Mouse (Mus musculus): ENCODE measurements around the gene Zfp467. TPM values are rescaled to one million over a fixed set of nuclear protein-coding genes. Genes with fewer than 3 reads are reported as not detected.

Gene Zfp467
- total and polyA plus RNA-seq, 3 experiments, result 0.85 to 5.7 TPM; not detected in 1

- no peak for TF ChIP-seq POLR2A (IDR thresholded peaks at IDR 0.05; ENCODE audit: control insufficient read depth in 1 of 2, insufficient read depth in 1 of 2, low read depth in 1 of 2, low read length in 2 of 2, poor library complexity in 1 of 2)
- no peak for TF ChIP-seq RCOR1 (IDR thresholded peaks at IDR 0.05; ENCODE audit: low read depth, low read length)
- no peak for TF ChIP-seq TBP (IDR thresholded peaks at IDR 0.05; ENCODE audit: low read depth, low read length)
- TF ChIP-seq TAL1 (IDR thresholded peaks at IDR 0.05; ENCODE audit: low read length), result no peak
- no peak for TF ChIP-seq POLR2AphosphoS2 (IDR thresholded peaks at IDR 0.05; ENCODE audit: low read length)
- no peak for TF ChIP-seq SMC3 (IDR thresholded peaks at IDR 0.05; ENCODE audit: low read depth, low read length)
- TF ChIP-seq E2F4 (IDR thresholded peaks at IDR 0.05; ENCODE audit: borderline replicate concordance, low read depth, low read length), result no peak
- TF ChIP-seq CHD2 (IDR thresholded peaks at IDR 0.05; ENCODE audit: low read length), result no peak
- no peak for TF ChIP-seq SIN3A (IDR thresholded peaks at IDR 0.05; ENCODE audit: low read length)
- no peak for TF ChIP-seq BHLHE40 (IDR thresholded peaks at IDR 0.05; ENCODE audit: borderline replicate concordance, low read depth, low read length)
- no peak for TF ChIP-seq ZMIZ1 (IDR thresholded peaks at IDR 0.05; ENCODE audit: low read depth, low read length)
- no peak for TF ChIP-seq USF1 (IDR thresholded peaks at IDR 0.05; ENCODE audit: low read depth, low read length)
- TF ChIP-seq MAX (IDR thresholded peaks at IDR 0.05; ENCODE audit: low read length), result no peak
- no peak for TF ChIP-seq UBTF (IDR thresholded peaks at IDR 0.05; ENCODE audit: borderline replicate concordance, insufficient read depth, low read depth, low read length)
- TF ChIP-seq RAD21 (IDR thresholded peaks at IDR 0.05; ENCODE audit: low read depth, low read length), result no peak
- no peak for TF ChIP-seq CTCF (IDR thresholded peaks at IDR 0.05 in 2 of 3, conservative IDR thresholded peaks at IDR 0.05 in 1 of 3; ENCODE audit: control insufficient read depth in 1 of 3, insufficient read depth in 1 of 3, low read depth in 2 of 3, low read length in 3 of 3, poor library complexity in 1 of 3, severe bottlenecking in 1 of 3)
- TF ChIP-seq MYC (IDR thresholded peaks at IDR 0.05; ENCODE audit: low read depth, low read length), result no peak
- no peak for TF ChIP-seq ZKSCAN1 (IDR thresholded peaks at IDR 0.05; ENCODE audit: low read depth, low read length)
- no peak for TF ChIP-seq GABPA (IDR thresholded peaks at IDR 0.05; ENCODE audit: low read depth, low read length)
- TF ChIP-seq HCFC1 (IDR thresholded peaks at IDR 0.05; ENCODE audit: low read depth, low read length), result no peak
- Histone ChIP-seq H3K79me2 (ENCODE audit: control insufficient read depth, insufficient read depth, low read length, poor library complexity) (no peaks in the 10 kb centered on the region), H3K27ac (ENCODE audit: control insufficient read depth, low read depth, low read length) (no peak overlapping the region), H3K9ac (ENCODE audit: control insufficient read depth, low read depth, low read length, poor library complexity, severe bottlenecking) (no peak overlapping the region), H3K27me3 (ENCODE audit: control insufficient read depth in 1 of 2, insufficient read depth in 2 of 2, low read length in 2 of 2) (no peaks in the 10 kb centered on the region), H3K9me3 (replicated peaks; ENCODE audit: insufficient read depth, low read length) (no peaks in the 10 kb centered on the region), H3K36me3 (ENCODE audit: control insufficient read depth in 1 of 2, insufficient read depth in 2 of 2, low read length in 2 of 2) (no peaks in the 10 kb centered on the region; a peak in 1 of 4 replicates), H3K4me3 (ENCODE audit: control insufficient read depth in 1 of 2, insufficient read depth in 1 of 2, low read depth in 2 of 2, low read length in 2 of 2) (no peak overlapping the region), H3K4me1 (ENCODE audit: control insufficient read depth in 1 of 2, insufficient read depth in 2 of 2, low read length in 2 of 2) (peaks cover 1 to 2% of the 10 kb centered on the region in 2 experiments; a peak in 2 of 4 replicates)
- no peak for DNase-seq (ENCODE audit: low read depth, low spot score)
These were observed 41.6 kb downstream of the Zfp467 start for GRCm38 (mm10) chr6:48404071-48404470.

DNA sequence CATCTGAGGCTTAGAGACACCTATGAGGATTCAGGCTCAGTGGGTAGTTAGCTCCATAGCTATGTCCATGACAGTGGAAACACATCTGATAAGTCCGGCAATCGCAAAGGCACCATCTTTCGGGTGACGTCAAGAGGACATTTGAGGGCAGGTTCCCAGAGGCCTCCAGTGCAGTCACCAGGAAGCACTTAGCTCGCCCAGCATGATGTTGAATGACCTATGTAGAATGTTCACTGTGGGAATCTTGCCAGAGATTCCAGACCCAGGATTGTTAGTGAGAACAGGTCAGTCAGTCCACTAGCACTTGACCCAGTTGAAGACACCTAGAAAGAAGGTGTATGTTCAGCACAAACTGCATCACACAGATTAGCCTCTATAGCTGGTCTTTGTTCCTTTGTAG is 45.7 kb downstream of the Zfp467 start:
- Histone ChIP-seq H3K4me3 (ENCODE audit: control insufficient read depth in 1 of 2, insufficient read depth in 1 of 2, low read depth in 2 of 2, low read length in 2 of 2) (no peak overlapping the region), H3K9me3 (replicated peaks; ENCODE audit: insufficient read depth, low read length) (no peaks in the 10 kb centered on the region), H3K4me1 (ENCODE audit: control insufficient read depth in 1 of 2, insufficient read depth in 2 of 2, low read length in 2 of 2) (peaks cover 4 to 11% of the 10 kb centered on the region in 2 experiments; a peak in 3 of 4 replicates), H3K79me2 (ENCODE audit: control insufficient read depth, insufficient read depth, low read length, poor library complexity) (peaks cover 4% of the 10 kb centered on the region; the same call in 1 of the 2 replicates), H3K36me3 (ENCODE audit: control insufficient read depth in 1 of 2, insufficient read depth in 2 of 2, low read length in 2 of 2) (no peaks in the 10 kb centered on the region; a peak in 2 of 4 replicates), H3K27me3 (ENCODE audit: control insufficient read depth in 1 of 2, insufficient read depth in 2 of 2, low read length in 2 of 2) (no peaks in the 10 kb centered on the region), H3K27ac (ENCODE audit: control insufficient read depth, low read depth, low read length) (no peak overlapping the region), H3K9ac (ENCODE audit: control insufficient read depth, low read depth, low read length, poor library complexity, severe bottlenecking) (no peak overlapping the region)
- TF ChIP-seq MAFK (IDR thresholded peaks at IDR 0.05; ENCODE audit: borderline replicate concordance, low read depth, low read length) (no peak), JUND (IDR thresholded peaks at IDR 0.05; ENCODE audit: low read depth, low read length) (no peak), MYC (IDR thresholded peaks at IDR 0.05; ENCODE audit: low read depth, low read length) (no peak), ZKSCAN1 (IDR thresholded peaks at IDR 0.05; ENCODE audit: low read depth, low read length) (no peak), USF2 (IDR thresholded peaks at IDR 0.05; ENCODE audit: borderline replicate concordance in 1 of 2, insufficient read depth in 1 of 2, low read depth in 1 of 2, low read length in 2 of 2) (no peak), TBP (IDR thresholded peaks at IDR 0.05; ENCODE audit: low read depth, low read length) (no peak), KAT2A (conservative IDR thresholded peaks at IDR 0.05; ENCODE audit: low read depth, low read length) (no peak), EP300 (IDR thresholded peaks at IDR 0.05; ENCODE audit: low read depth in 1 of 2, low read length in 2 of 2) (no peak), RCOR1 (IDR thresholded peaks at IDR 0.05; ENCODE audit: low read depth, low read length) (no peak), POLR2AphosphoS5 (IDR thresholded peaks at IDR 0.05; ENCODE audit: borderline replicate concordance, low read depth, low read length) (no peak), TAL1 (IDR thresholded peaks at IDR 0.05; ENCODE audit: low read length) (no peak), ZC3H11A (IDR thresholded peaks at IDR 0.05; ENCODE audit: low read depth, low read length) (no peak)
- no peak for DNase-seq (ENCODE audit: low read depth, low spot score)

Measured in MEL (cell line).